Mouse (Mus musculus): ENCODE results near the gene BC016579. TPM values are rescaled to one million over a fixed set of nuclear protein-coding genes. Genes with fewer than 3 reads are reported as not detected.

Gene BC016579
- total RNA-seq, 2 experiments from 2014 or later, result not detected

DNA sequence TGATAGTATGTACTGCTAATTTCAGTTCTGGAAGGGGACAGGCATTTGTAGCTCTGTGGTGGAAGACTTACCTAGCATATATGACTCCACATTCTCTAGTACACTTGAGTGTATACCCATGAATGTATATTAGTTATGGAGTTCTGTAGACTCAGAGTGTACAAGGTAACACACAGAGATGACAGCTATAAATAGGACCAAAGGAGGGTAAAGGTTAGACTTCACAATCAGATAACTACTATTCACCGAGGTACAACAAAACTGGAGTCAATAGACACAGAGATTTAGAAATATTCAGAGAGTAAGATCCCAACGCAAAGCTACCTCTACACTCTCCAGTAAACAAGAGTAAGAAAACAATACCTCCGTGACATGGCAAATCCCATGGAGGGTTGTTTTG lies 9.9 kb downstream of the BC016579 start:
- intact Hi-C loops (cut with DNase I), result no loop called here
- no peak for DNase-seq

DNA sequence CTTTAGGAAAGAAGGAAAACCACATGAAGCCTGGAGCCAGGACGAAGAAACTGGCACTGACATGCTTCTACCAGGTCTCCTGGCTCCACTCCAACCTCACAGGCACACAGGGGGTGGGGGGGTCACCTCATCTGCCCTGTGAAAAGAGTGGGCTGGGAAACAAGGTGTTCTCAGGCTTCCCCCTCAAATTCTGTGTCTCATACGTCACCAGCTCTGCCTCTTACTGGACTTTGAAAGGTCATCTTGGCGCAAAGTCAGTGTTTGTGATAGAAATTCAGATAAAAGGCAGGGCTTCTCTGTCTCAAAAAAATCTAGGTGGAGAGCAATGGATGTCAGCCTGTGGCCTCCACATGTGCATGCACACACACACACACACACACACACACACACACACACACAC lies 12.6 kb downstream of the BC016579 start:
- no peak for DNase-seq
- intact Hi-C loops (cut with DNase I), result no loop called here

DNA sequence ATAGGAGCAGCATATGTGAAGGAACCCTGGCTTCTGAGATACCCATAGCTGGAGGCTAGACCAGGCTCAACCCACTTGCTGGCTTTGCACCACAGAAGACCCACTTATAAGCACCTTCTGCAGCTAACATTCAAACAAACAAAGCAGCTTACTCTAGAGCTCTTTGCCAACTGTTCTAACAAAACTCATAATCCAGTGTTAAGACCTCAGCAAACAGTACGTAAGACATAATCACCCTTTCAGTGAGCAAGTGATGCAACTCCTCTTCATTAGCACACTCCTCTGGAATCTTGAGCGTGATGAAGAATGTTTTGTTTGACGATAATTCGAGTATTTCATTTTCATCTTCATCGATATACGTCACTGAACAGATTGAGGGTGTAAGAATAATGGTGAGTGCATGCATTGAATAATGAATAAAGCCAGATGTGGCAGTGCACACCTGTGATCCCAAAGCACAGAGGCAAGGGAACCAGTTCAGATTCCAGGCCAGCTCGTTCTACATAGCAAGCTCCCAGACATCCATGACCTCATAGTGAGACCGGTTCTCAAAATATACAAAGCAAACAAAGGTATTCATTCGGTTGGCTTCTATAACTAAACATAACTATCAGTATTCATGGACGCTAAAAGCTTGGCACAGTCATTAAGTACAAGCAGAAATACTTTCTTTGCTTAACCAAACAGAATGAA lies 13.7 kb downstream of the BC016579 start:
- no peak for DNase-seq
- intact Hi-C loops (cut with DNase I), result no loop called here

- DNase-seq, result no peak
- intact Hi-C loops (cut with DNase I), result no loop called here
These were observed 18.0 kb downstream of the BC016579 start for GRCm38 (mm10) chr16:45635826-45636225.

DNA sequence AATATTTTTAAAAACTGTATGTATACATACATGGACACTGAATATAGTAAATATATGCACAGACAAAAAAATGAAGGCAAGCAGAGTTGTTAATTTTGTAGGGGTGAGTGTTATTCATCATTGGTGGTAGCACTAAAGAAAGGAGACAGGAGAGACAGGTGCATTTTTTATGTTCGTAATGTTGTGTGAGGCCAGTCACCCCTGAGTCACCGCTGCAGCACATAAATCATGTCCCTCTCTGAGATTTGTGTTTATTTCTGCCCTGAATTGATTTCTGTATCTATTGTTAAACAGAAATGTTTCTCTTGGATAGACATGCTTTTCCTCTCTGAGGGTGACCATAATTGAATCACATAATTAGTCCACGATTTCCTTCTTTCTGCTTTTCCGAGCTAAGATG lies 21.4 kb downstream of the BC016579 start:
- intact Hi-C loops (cut with DNase I), result no loop called here
- DNase-seq, result no peak

- DNase-seq, result peak; percentile 68
- intact Hi-C loops (cut with DNase I), result no loop called here
These were observed 23.4 kb downstream of the BC016579 start for GRCm38 (mm10) chr16:45630347-45630960.

DNA sequence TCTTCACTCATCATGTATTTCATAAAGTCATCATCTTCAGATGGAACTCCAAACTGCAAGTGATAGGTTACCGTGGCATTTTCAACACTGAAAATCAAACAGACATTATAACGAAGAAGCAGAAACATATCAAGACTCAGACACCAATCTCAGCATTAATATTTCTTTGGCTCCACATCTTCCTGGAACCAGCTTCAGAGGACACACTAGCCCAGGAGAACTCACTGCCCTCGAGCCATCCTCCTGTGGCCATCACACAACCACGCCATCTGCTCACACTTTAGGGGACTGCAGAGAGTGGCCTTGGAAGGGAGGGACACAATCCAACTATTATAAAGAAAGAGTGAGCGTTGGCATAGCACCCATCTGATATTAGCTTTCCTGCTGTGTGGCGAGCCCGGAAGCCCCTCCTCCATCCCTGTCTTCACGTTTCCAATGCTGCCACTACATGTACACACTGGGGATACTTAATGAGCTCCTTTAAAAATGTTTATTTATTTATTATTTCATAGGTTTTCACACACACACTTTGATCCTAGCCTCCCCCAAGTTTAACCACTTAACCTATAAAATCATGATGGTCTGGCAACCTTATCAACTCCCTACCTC lies 24.3 kb downstream of the BC016579 start:
- intact Hi-C loops (cut with DNase I), result no loop called here
- DNase-seq, result no peak

DNA sequence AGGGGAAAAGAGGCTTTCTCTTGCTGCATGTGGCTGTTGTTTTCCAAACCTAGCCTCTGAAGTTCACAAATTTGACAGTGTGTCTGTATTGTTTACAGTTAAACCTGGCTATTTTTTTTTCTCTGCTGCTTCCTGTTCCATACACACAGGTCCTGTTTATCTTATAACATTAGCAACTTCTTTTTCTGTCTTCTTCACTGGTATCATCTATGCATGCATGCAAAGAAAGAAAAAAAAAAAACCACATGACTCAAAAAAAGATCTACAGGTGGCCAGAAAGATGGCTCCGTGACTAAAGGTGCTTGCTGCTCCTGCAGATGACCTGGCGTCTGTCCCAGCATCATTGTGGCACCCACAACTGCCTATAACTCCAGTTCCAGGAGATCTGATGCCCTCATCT lies 28.5 kb downstream of the BC016579 start:
- intact Hi-C loops (cut with DNase I), result no loop called here
- DNase-seq, result no peak

DNA sequence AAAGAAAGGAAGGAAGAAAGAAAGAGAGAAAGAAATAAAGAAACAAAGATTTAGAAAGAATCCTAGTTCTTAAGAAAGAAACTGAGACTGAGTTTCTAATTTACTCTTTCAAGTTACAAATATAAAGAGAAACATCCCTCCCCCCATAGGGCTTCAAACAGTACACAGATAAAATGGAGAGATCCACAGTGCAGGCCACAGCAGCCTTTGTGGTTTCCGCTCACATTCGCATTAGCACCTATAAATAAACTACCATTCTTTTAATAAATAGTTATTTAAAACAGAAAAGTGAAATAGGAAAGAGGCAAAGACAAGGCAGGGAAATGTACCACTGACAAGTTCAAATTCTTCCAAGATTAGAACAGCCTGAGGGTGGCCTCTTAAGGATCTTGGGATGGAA lies 29.1 kb downstream of the BC016579 start:
- DNase-seq, result no peak
- intact Hi-C loops (cut with DNase I), result no loop called here

DNA sequence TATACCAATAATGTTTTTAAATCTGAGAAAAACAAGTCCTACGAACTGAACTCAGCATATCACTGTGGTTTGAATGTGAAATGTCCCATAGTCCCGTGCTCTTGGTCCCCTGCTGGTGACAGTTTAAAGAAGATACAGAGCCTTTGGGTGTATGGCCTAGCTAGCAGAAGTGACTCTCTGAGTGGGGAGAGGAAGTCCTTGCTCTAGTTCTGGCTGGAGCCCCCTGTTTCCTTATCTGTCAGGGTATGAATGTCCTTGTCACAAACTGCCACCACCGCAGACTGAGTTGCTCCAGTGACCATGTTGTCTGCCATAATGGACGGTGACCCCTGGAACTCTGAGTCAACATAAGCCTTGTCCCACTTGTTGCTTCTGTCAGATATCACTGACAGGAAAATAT lies 30.6 kb downstream of the BC016579 start:
- no peak for DNase-seq
- intact Hi-C loops (cut with DNase I), result no loop called here

- no peak for DNase-seq
- intact Hi-C loops (cut with DNase I), result no loop called here
These were observed 34.0 kb downstream of the BC016579 start for GRCm38 (mm10) chr16:45619751-45620375.

- no peak for DNase-seq
These were observed 37.9 kb downstream of the BC016579 start for GRCm38 (mm10) chr16:45615944-45616343.

DNA sequence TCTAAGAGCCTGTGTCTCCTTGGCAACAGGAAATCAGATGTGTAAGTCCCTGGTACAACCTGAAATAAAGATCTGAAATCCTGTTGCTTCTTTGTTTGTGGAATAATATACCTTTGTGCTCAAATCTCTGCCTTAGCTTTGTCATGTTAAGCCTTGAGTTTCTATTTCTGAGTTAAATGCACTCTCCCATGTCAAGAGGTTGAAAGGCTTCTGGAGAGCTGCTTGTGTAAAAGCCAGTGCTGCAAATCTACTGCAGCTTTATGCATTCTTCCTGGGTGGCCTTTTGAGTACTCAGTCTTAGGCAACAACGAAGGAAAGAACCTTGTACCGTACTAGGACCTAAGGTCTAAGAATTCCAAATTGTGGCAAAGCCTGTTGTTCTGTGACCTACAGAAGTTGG lies 40.6 kb downstream of the BC016579 start:
- DNase-seq, result no peak
- intact Hi-C loops (cut with DNase I), result no loop called here

More at GRCm38 (mm10) chr16:45615944-45616343, 37.9 kb downstream of the BC016579 start:
- intact Hi-C loops (cut with DNase I), result no loop called here

DNA sequence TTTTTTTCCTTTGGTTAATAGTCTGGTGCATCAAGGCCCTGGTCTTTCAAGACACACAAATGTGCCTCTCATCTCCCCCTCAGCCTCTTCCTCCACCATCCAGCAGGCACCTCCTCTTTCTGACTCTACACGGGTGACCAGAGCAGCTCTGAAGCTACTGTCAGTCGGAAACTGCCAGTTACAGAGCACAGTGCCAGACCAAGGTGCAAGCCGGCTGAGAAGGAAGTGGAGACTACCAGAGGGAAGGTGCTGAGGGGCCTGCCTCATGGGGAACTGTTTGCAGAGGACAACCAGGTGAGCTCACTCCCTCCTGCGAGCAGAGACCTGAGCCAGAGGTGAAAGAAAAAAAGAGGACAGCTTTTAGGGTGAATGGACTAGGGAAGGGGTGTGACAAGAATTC lies 43.6 kb downstream of the BC016579 start, which contains the start of gene Gcsam:
Gene Gcsam, plus strand, starts transcription at position 114 of the 400 bp plus-strand sequence.
- intact Hi-C loops (cut with DNase I), result no loop called here
- DNase-seq, result no peak

GRCm38 (mm10) chr16:45609300-45609699 lies 44.6 kb downstream of the BC016579 start:
- intact Hi-C loops (cut with DNase I), result loop anchor here (5.0 to 10.0 kb wide), 2 partner anchors 194 to 412 kb away; no protein-coding TSS in a partner anchor
- no peak for DNase-seq

DNA sequence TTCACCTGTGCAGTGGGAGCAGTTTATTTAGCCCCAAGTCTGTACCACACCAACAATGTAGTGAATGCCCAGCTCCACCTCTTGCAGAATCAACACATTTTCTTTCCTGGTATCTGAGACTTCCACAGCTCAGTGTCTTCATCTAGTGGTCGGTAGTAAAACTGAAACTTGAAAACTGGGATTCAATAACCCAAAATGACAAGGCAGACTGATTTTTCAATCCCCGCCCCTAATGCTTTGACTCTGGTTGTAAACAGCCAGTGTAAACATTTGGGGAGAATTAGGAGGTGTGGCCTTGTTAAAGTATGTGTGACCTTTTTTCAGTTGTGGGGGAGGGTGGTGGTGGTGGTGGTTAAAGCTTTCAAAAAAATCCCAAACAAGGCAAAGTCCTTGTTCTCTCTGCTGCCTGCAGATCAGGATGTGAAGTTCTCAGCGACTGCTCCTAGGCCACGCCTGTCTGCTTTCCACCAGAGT lies 45.4 kb downstream of the BC016579 start:
- intact Hi-C loops (cut with DNase I), result loop anchor here (5.0 to 10.0 kb wide), 2 partner anchors 194 to 411 kb away; no protein-coding TSS in a partner anchor

DNA sequence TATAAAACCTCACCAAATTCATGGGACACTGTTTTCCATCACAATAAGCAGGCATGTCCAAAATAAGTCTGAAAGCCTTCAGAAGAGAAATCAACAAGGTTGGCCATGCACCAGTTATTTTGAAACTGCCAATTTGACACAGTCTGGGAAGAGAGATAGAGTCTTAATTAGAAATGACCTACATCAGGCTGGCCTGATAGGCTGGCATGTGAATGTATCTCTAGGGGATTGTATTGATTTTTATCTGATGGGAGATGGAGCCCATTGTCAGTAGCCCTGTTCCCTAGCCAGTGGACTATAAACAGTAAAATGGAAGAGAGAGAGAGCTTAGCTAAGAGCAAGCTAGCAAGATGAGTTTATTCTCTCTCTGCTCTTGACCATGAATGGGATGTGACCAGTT lies 58.4 kb downstream of the BC016579 start:
- no peak for DNase-seq
- intact Hi-C loops (cut with DNase I), result no loop called here

More for the DNA sequence above, 45.4 kb downstream of the BC016579 start:
- no peak for DNase-seq

- DNase-seq, result no peak
- intact Hi-C loops (cut with DNase I), result no loop called here
These were observed 60.2 kb downstream of the BC016579 start for GRCm38 (mm10) chr16:45593656-45594055.

GRCm38 (mm10) chr16:45582512-45582911 lies 71.4 kb downstream of the BC016579 start:
- DNase-seq, result peak; percentile 32
- intact Hi-C loops (cut with DNase I), result no loop called here

DNA sequence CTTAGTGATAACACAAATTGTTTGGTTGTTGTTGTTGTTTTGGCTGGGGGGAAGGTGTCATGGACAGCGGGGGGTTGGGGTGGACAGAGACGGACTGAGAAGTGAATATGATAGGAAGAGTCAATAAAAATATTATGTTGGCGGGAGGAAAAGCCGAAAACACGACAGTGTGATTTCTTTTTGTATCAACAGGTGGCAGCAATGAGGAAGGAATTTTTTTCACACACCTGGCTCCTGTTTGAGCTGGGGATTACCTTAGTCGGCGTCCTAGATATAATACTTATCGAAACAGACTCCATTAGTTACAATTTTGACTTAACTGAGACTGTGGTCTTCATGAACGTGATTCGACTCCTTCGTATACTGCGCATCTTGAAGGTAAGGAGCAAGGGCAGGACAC lies 74.0 kb downstream of the BC016579 start:
- no peak for DNase-seq
- intact Hi-C loops (cut with DNase I), result no loop called here

All from left cerebral cortex, postnatal 4 days (tissue).